Mouse (Mus musculus): ENCODE data around the gene Zswim9. TPM values are rescaled to one million over a fixed set of nuclear protein-coding genes. Genes with fewer than 3 reads are reported as not detected.

Zswim9 gene
- 1.6 and 1.8 TPM in 2 replicates for polyA plus RNA-seq (2012; rRNA removed)

DNA sequence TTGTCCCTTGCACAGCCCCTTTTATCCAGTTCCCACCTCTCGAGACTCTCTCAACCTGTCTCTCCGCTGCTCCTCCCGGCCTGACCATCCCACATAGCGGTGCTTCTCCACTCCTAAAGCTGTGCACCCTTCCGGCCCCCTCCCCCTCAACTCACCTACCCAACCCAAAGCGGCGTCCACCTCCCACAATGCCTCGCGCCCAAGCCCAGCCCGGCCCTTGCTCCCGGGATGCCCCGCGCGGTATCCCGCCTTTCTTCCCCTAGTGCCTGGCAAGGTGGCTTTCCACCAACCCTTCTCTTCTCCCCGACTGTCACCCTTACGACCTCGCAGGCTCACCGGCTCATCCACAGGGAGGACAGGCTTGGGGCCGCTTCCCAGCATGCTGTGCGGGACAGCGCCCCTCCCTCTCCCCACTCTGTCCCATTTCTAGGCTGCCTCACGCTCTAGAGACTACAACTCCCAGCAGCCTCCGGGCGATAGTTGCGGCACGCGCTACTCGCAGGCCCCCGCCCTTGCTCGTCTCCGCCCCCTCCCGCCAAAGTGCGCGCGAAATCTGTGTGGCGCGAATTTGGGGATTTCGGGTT lies at the start of gene Zswim9:
Gene Zswim9 (minus strand): TSS at position 414 of the 584 bp plus-strand sequence.

DNA sequence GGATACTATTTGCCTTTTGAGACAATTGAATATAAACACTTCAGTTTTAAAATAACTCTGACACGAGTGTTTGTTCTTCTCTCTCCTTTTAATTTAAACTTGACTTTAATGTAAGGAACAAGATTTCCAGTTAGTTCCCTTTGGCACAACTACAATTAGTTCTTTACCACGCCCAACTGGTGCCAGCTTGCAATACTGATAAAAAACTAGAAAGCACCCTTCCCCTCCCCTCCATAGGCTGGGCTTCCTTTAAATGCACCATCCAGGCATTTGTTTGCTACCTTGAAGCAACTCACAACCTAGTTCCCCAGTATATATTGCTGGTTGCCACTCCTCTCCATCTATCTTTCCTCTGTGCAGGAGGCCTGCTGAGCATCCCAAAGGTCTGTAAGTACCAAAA lies 45.8 kb upstream of the Zswim9 start, which contains the start of gene Pla2g4c:
Gene Pla2g4c (plus strand): TSS at position 340 of the 400 bp plus-strand sequence.

DNA sequence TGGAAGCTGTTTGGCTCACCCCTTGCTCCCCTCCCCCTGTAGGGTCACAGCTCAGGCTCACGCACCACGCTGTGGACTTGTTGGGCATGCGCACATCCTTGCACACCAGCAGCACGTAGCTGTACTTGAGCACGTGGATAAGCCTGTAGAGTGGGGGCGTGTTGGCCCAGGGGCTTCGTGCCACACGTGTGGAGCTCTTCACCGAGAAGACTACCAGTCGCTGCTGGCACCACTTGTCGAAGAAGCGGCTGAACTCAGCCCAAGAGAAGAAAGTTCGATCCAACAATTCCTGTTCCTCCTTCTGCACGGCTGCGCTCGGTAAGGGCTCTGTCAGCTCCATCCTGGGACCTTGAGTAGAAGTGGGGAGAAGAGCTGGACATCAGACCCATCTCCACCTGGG lies 1.4 kb downstream of the Zswim9 start, which contains the start of gene Lig1:
Gene Lig1 (plus strand): TSS at position 203 of the 400 bp plus-strand sequence.

DNA sequence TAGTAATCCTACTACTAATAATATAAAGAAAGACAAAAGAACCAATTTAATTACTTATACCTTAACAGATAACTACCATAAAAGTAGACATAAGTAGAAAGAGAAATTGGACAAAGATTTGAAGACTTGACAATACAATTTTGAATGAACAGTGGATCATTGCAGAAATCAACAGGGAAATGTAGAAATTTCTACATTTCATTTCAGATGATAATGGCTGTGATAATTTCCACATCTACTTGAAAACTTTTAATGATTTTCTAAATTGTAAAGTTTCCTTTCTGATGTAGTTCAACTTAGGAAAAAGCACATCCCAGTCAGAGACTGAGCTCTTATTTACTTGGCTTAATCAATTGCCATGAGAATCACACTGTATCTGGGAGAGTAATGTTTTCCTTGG lies 65.8 kb downstream of the Zswim9 start, which contains the start of gene Vmn1r89:
Gene Vmn1r89 (plus strand): TSS at position 301 of the 400 bp plus-strand sequence.

Other genes starting within 250 kb of the Zswim9 start
- gene Chmp2a, start 243.9 kb downstream of the Zswim9 start, polyA plus RNA-seq (2012; rRNA removed), result 99.3 and 101 TPM in 2 replicates
- 86.0 and 91.7 TPM in 2 replicates for gene Ube2m, start 240.4 kb downstream of the Zswim9 start, polyA plus RNA-seq (2012; rRNA removed)
- gene Mzf1, start 224.0 kb downstream of the Zswim9 start, polyA plus RNA-seq (2012; rRNA removed), result 0.53 and 0.59 TPM in 2 replicates
- not detected in 2 replicates for gene Vmn1r85, start 183.5 kb downstream of the Zswim9 start, polyA plus RNA-seq (2012; rRNA removed)
- gene Vmn1r86, start 158.8 kb downstream of the Zswim9 start, polyA plus RNA-seq (2012; rRNA removed), result not detected in 2 replicates
- gene Vmn1r87, start 138.6 kb downstream of the Zswim9 start, polyA plus RNA-seq (2012; rRNA removed), result not detected in 2 replicates
- gene Vmn1r88, start 119.2 kb downstream of the Zswim9 start, polyA plus RNA-seq (2012; rRNA removed), result not detected in 2 replicates
- not detected in 2 replicates for gene Vmn1r89, start 65.7 kb downstream of the Zswim9 start, polyA plus RNA-seq (2012; rRNA removed)
- gene Lig1, start 1.4 kb downstream of the Zswim9 start, polyA plus RNA-seq (2012; rRNA removed), result 25.7 and 27.6 TPM in 2 replicates
- 1.3 TPM in 2 replicates for gene Pla2g4c, start 45.9 kb upstream of the Zswim9 start, polyA plus RNA-seq (2012; rRNA removed)
- gene Cabp5, start 119.4 kb upstream of the Zswim9 start, polyA plus RNA-seq (2012; rRNA removed), result 0.02 TPM in 1 of 2 replicates, not detected in the other
- not detected in 2 replicates for gene Bsph1, start 172.1 kb upstream of the Zswim9 start, polyA plus RNA-seq (2012; rRNA removed)

Data from liver, embryonic 18 days (tissue).